Mouse (Mus musculus) kidney, adult 18-20 months (tissue): ENCODE data around the gene Fam117a.
A peak's percentile ranks its signal among the peaks of the same experiment; 100 is the strongest.

Experiments used
- DNase-seq: peaks from one replicate; pipeline ENCODE4 v3.0.0; 2021

Fam117a gene

DNA sequence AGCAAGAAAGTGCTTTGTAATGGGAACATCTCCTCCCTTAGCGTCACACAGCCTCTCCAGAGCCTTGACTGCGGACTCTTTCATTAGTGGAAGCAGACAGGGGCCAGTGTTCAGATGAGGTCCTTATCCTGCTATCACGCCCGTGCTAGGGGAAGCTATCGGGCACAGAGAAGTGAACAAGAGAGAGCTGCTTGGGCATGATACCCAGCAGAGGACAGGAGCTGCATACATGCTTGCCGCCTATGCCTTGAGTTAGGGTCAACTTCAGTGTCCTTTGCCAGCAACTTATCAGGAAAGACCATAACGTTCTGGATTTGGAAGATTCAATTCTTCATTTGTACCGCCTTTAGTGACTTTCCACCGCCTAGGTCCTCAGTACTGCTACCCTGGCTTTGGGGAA is 3.0 kb upstream of the Fam117a start:
- no peak for DNase-seq

DNA sequence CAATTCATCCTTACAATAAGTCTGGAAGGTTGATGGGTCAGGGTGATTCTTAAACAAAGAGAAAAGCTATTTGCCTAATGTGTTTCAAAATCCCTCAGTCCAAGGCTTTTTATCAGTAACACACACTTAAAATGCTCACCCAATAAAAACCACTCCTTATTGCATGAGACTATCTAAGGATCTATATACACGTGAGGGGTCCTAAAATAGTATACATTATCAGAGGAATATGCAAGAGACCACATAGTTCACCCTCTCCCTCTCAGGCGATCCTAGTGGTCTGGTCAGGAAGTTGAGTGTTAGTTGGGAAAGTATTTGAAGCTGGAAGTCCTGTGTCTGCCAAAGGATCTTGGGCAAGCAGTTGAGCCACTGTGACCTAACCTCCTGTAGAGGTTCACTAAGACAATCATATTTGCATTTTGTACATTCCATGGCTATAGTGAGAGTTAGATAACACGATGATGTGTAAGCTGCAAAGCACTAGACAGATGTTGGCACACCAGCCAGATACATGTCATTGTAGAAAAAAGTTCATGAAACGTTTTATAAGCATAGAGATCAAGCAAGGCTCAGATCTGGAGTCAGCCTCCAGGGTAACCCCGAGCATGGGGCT is 2.3 kb upstream of the Fam117a start:
- DNase-seq = no peak

DNA sequence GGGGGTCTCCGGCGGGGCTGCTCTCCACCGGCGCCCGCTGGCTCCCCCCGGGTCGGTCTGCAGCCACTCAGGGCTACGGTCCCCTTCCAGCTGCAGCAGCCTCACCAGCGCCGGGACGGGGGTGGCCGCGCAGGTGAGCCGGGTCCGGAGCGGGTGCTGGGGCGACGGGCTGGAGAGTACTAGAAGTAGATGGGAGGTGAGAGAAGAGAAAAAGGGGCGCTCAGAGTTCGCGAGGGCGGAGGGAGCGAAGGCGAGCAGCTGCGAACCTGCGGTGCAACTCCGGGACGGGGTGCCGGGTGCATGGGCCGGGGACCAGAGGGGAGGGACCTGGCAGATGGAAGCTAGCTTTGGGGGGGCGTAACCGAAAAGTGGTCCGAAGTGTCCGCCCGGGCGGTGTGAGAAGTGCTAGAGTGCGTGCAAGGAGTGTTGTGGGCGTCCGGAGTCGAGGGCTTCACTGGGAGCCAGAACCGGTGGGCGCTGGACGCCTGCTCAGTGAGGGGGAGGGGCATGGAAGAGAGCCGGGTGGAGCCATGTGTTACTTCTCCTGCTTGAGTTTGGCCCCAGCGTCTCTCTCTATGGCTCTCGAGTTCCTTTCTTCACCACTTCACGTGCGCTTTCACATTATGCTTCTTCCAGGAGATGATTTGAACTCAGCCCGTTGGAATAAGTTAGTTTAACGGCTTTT is 453 bp downstream of the Fam117a start:
- DNase-seq = peak; percentile 62

DNA sequence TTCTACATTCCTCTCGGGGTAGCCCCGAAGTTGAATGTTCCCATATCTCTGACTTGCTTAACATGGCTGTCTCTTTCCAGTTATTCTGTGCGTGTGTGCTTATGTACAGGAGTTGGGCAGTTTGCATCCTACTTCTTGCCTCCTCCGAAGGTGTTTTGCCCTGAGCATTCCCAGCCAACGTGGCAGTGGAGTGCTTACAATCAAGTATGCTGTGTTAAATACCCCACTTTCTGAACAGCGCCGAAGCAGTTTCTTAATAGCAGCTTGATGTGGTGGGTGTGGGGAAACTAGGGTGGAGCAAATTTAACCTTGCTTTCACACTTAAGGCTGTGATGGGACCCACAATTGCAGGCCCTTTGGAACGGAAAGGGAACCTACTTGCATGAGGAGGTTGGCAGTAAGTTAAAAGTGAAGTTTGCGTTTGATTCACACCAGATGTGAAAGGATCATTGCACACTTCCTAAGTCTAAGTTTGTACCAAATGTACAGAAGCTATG is 1.1 kb downstream of the Fam117a start:
- no peak for DNase-seq

DNA sequence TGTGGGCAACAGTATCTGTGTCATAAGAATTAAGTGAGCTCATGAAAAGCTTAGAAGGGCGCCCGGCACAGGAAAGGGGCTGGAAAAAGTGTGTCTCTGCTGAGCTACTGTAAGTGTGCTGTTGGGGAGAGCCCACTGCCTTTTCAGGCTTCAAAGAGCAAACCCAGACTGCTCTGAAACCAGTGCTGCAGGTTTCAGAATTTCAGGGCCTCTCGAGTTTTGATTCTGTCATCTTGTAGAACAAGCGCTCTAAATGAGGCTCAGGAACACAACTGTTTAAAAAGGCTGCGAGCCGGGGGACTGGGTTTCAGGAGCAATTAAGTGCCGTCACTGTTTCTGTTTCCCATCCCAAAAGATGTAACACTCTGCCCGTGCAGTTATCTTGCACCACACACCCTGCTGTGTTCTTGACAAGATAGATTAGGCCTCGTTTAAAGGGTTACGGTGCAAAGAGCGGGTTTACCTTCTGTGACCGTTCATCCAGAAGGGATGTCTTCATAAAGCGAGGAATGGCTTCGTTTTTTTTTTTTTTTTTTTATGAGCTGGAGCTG is 2.7 kb downstream of the Fam117a start:
- no peak for DNase-seq

DNA sequence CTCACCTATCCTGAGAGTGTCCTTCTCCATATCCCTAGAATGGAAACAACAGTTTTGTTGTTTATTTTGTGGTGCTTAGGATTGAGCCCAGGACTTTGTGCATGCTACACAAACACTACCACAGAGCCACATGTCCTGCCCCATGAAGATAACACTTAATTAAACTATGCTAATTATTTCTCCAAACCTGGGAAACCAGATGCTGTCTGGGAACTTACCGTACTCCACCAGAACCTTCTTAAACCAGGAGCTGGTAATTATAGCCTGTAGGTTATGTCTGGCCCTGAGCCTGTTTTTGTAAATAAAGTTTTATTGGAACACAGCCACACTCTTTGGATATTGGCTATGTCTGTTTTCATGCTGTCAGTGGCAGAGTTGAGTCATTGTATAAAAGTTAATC is 3.4 kb downstream of the Fam117a start:
- DNase-seq = no peak

DNA sequence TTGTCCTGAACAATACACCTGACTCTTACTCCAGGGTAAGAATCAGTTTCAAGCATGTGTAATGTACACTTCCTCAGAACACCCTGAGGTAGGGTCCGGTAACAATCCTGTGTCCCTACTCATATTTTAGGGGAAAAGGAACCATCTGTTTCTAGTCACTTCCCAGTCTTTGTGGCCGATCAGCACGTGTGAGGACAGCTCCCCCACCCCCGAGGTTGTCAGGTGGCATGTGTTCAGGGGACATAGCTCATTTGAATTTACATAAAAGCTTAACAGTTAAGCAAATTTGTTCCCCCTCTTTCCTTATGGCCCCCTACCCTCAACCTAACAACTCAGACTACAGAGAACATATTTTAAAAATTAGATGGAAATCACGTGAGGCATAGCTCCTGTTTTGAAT is 3.8 kb downstream of the Fam117a start:
- DNase-seq = no peak

DNA sequence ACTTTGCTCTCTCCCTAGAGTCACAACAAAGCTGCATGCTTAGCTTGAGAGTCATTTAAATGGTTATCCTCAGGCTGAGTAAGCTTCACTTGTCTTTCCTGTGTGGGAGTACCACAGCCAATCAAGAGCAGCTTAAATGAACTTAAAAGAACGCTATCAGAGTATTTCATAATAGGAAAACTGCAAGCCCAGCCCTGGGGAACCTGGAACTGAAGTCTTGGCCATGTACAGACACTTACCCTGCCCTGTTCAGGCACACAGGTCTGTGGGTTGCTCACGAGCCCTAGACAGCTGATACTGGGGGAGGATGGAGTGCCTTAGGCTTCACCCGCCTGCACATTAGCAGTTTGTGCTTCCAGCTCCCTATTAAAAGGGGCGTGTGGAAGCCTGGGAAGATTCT is 6.4 kb downstream of the Fam117a start:
- no peak for DNase-seq

DNA sequence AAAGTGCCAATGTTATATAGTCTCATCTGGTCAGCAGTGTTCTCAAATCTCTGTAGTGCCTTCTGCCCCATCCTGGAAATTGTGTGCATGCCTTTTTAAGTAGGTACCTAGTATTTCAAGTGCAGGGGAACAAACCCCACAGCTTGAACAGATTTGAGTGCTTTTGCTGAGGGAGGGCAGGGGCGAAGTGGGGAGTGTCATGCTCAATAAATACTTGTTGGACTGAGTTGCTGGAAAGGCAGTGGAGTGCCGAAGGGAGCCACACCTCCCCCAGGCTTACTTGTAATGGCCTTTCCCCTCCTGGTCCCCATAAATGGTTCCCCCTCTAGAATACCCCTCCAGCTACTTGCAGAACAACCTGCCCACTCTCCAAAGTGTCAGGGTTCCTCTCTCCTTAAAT is 7.4 kb downstream of the Fam117a start:
- no peak for DNase-seq

DNA sequence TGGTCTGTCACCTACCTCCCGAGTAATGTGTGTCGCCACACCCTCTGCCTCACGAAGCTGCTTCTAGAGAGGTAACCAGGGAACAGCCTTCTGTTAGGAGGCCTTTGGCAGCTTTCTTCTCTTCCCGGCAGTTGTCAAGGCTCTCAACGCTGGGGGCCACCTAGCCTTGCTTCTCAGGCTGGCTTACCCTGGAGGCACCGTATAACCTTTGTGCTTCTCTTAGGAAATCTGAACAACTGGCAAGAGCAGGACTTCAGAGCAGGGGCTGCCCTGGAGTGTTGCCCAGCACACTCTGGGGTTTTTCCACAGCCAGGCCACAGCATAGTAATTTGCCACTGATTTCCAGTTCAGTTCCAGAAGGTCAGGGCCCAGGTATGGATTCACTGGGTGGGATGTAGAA is 13.5 kb downstream of the Fam117a start:
- peak; percentile 68 for DNase-seq

DNA sequence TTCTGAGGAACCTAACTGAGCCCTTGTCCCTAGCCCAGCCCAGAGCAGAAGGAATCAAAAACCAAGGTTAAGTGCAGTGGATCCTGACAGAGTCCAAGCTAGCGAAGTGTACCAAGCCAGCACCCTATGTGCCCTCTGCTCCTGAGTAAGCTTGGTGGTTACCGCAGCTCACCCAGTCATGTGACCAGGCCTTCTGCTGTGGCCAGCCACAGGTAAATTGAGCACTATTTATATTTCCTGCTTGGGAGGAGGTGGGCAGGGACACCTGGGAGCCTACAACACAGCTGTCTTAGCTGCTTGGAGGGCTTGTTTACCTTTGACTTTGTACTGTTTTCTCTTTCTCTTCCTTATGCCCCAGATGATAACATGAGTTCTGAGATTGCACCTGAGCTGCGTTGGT is 14.1 kb downstream of the Fam117a start:
- peak; percentile 47 for DNase-seq

DNA sequence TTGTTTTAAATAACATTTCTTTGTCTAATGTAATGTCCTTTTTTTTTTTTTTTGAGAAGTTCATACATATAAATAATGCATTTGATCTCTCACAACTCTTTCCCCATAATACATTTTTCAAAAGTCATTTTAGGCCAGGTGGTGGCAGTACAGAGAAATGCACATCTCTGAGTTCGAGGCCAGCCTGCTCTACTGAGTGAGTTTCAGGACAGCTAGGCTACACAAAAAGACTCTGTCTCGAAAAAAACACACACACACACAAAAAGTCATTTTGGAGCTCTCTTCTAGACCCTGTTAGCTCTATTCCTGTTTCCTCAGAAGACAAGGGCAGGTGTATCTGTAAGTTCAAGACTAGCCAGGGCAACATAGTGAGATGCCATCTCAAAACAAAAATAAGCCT is 15.9 kb downstream of the Fam117a start:
- no peak for DNase-seq

DNA sequence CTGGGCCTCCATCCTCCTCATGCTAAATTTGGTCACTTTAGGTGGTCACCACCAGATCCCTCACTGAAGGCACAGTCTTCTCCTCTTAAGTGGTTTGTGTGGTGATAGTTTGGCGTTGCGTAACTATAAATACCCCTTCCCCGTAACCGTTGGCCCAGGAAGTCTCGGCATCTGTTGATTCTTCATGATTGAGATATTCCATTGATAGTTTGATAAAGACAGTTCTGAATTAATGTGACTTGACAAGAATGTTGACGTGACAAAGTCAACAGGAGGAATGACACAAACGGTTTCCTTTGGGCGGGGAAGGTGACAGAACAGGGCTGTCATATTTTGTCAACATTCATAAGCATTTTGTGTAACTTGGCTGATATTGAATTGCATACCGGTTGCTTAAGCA is 16.4 kb downstream of the Fam117a start:
- DNase-seq = no peak

DNA sequence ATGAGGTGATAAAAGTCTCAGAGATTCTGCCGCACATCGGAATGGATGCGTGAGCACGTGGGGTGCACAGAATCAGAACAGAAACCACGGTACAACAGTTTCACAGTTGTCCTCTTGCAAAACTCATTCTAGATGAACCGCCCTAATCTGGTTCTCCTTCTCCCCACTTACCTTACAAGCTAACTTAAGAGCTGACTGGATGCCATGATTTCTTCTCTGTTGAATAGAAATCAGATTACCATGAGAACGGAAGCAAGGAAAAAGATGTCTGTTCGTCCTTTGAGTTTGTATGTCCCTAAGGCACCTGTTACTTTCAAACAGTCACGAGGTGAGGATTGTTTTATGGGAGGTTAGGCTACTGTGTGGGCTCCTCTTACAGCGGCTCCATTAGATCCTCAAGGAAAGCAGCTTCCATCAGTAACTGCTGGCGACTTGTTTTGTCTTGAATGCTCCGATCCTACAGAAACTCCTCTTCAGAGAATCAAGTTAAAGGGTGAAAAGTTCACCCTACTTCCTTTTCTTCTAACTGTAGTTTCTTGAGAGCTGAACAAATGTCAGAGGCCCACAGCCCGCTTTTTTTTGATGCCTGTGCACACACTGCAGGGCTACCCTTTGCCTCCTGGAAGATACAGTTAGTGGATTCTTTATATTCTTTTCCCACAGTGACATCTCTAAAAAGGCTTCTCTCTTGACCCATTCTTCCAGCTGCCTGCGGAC is 17.6 kb downstream of the Fam117a start:
- DNase-seq = no peak

DNA sequence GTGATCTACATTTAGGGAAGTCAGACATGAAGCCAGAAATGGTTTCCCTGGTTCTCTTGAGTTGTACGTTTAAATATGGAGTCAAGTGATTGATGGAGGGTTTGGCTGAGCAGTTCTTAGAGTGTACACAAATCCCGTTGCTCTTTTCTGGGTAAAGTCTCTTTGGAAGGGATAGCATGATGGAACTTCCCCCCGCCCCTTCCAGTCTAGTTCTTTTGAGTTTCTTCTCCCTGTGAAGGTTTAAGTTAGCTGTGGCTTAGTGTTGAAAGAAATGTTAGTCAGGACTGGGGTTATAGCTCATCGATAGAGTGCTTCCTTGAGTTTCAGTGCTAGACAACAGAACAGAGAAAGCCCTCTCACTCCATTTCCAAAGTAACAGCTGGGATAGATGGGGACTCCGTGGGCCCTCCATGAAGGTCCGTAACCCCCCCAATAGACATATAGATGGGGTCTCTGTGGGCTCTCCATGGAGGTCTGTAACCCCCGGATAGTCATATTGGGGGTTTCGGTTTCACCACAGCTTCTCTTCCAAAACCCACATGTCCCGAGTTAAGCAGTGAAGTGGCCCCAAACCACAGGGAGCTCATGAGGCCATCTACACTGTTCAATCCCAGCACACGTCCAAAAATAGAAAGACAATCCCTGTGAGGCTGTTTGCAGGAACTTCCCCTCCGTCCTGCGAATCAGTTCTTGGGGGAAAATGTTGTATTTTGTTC is 18.3 kb downstream of the Fam117a start:
- DNase-seq = no peak

DNA sequence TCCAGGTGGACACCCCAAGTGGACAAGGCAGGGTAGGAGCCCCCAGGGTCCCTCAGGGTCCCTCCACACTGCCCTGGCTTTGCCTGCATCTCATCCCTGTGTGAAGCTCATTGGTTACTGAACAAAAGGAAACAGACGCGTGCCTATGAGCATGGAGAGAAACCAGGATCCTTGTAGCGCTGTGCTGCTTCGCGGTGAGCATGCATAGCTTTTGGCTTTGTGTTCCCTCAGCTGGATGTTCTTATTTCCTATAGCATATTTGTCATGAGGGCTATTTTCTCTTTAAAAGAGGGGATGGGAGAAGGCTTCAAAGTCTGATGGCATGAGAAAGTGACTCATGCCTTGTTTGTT is 18.8 kb downstream of the Fam117a start:
- DNase-seq = no peak

DNA sequence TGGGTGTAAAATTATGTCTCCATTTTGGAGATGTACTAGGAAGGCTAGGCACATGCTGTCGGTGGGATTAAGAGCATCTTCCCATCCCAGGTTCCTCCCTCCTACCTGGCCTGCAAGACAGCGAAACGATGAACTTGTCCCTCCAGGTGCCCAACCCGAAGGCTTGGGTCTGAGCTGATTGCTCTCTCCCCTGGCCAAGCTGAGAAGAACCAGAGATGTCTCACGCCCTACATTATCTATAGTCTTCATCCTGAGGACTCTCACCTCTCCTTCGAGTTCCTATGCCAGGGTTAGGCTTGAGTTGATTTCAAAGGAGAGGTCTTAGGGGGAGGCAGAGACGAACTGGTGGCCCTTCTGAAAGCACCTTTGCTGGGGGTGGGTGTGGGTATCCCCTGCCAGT is 19.2 kb downstream of the Fam117a start:
- DNase-seq = no peak

DNA sequence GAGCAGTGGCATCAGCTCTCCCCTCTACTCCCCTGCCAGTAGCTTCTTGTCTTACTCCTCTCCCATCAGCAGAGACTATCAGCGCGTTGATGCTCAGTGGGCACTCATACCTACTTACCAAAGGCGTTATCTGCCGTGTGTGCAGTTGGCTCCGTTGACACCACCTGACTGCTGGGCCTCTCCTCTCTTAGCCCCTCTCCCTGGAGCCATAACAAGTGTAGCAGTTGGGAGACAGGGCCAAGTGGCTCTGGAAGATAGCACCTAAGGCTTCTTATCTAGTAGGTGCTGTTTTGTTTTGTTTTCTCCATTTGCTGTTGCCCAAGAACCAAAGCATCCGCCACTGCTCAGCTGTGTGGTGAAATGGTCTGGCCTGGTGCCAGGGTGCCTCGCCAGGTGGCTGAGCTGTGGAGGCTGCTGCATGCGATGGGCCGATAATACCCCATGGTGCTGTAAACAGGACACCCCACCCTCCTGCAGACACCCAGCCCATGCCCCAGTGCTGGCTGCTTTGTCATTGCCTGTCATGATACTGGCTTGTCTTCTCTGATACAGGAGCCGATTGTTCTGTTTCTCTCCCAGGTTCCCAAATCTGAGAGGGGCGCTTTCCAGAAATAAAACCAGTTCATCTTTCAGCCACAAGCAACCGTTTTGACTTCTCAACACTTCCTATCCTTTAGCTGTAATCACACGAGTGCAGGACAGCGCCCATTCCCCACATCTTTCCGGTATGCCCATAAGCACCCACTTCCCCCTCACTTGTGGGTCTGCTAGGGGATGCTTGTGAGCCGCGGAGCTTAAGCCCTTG is 19.9 kb downstream of the Fam117a start:
- peak; percentile 28 for DNase-seq

DNA sequence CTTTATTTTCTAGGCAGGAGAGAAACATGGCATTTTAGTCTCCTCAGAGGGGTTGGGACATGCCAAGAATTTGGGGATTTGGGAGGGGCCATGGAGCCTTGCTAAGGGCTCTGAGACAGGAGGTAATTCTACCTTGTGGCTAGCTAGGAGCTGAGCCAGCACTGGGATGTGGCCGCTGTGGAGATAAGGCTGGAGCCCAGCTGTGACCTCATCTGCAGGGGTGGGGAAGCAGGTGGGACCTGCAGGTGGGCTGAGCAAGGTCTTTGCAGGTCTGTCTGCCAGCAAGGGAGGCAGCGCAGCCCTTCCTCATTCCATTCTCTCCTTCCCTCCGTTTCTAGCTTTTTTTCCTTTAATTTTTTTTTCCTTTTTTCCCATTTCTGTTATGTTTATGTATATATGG is 21.4 kb downstream of the Fam117a start:
- no peak for DNase-seq

DNA sequence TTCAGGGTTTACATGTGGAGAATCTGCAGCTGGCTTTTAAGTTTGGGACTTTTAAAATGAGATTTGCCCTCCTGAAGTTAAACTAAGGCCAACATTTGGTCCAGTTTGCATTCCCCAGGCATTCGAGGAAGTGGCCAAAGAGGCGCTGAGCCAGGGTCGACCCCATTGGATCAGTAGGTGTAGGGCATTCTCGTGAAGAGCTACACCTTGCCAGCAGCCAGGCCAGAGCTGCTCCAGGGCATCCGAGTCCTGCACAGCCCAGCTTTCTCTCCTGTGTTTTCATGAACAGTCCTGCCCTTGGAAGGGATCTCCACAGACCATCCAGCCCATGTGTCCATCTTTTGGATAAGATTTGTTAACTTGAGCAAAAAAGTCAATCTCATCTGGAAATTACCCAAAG is 27.6 kb downstream of the Fam117a start:
- no peak for DNase-seq

DNA sequence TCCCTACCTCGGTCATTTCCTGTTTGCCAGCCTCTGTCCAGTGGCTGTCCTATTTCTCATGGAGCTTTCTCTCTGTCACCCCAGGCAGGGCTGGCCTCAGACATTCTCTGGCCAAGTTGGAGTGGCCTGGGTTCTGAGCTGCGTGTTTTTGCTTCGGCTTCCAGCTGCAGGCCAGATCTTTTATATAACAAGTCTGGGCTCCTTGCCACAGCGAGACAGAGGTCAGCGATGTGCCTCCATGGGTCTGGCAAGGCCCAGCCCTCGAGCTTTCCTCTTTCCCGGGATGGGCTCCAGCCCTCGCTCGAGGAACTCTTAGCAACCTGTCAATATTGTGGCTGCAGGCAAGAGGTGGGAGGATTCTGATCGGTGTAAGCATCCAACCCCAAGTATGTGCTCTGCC is 28.8 kb downstream of the Fam117a start:
- DNase-seq = peak; percentile 85

DNA sequence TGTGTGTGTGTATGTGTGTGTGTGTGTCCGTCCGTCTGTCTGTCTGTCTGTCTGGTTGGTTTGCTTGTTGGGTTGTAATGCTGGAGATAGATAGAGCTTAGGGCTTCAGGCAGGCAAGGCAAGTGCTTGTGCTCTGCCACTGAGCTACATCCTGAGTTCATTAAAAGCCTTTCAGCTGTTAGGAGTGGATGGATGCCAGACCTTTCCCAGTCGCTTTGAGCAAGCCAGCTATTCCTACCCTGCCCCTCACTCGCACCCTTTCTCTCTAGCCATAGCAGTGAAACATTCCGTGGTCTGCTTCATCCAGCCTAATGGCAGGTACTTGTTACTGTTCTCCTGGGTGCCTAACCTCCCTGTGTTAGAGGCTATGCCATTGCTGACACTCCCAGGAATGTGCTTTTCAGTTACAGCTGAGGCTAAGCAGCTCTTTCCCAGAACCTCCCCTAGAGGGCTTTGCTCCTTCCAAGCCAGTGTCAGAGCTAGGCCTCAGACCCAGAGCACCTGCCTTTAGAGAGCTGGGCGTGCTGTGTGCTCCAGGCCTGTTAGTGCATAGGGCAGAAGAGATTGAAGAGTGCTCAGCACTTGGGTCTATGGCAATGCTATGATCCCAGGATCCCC is 29.6 kb downstream of the Fam117a start:
- no peak for DNase-seq
